Mouse (Mus musculus): Measurements from ENCODE around the gene Tjp2.
"Not testable (repeated sequence)": the region's sequence is repeated elsewhere in the genome, so short reads cannot be mapped to it uniquely, and the experiment has no call there.

Gene Tjp2

DNA sequence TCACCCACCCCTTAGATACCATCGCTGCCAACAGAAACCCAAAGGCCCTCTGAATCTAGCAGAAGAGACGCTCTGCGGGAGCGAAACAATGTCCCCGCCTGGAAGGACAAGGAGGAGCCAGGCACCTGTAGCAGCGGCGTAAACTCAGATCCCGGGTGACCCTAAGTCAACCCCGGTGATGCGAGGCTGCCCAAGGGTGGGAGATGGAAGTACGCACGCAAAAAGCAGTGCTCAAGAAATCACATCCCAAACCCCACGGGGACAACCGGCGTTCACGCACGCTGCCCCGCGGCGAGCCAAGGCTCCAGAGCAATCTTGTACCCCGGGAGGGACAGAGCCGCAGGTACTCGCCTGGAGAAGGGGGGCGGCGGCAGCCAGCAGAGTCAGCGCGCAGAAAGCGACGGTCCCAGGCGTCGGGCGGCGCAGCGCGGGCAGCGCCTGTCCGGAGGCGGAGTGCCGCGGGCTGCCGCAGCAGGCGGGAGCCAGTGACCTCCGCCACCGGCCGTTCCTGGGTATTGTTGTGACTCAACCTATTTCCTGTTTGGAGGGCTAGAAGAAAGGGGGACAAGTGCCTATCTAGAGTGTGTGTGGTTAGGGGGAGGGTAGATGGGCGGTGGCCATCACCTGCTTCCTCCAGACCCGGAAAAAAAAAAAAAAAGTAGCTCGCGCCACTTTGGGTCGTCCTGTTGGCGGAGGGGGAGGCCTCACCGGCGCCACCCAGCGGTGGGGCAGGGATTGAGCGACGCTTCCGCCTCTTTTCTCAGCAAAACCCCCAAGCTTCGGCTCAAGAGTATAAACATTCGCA is at the start of gene Tjp2:
Tjp2 (minus strand) TSS at position 531 of the 805 bp plus-strand sequence.
- peak; percentile 67 for DNase-seq (ENCODE audit: extremely low spot score, low spot score)

DNA sequence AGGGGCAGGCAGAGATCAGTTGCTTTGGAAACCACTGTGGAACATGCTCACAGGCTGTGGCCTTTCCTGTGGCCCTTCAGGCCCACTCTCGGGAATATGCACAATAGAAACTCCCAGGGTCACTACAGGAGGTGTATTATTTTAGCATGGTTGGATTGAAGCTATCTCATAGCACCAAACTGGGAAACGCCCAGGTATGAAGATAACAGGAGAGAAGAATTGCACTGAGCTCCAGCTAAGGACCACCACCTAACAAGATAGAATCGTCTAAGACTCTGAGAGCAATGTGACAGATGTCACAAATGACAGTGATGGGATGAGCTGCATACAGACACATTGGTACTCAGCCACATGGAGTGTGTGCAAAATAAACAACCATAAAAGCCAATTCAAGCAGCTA is 49.5 kb upstream of the Tjp2 start:
- no peak for DNase-seq (ENCODE audit: extremely low spot score, low spot score)

DNA sequence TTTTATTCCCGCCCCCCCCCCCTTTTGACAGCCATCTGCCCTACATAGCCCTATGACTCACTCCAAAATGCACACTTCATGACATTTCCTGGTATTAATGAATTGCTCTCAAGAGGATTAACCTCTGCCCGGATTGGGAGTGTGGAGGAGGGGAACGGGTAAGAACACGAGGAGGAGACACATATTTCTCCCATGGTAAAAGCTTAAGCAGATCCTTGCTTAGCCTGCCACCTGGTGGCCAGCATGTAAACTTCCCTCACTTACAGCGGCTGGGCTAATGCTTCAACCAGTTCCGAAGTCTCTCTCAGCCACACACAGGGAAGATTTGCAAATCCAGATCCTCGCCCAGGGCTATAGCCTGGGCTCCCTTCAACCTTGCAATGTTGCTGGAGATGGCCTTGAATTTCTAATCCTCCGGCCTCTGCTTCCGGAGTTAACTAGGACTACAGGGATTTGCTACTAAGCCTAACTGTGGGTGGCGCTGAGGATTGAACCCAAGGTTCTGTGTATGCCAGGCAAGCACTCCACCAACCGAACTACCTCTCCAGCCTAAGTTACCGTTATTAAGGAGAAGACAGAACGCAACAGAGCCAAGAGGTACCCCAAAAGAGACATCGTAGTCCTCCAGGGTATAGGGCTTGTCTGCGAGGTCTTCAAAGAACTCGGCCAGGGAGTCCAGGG is 47.1 kb upstream of the Tjp2 start:
- DNase-seq (ENCODE audit: extremely low spot score, low spot score): peak; percentile 88

DNA sequence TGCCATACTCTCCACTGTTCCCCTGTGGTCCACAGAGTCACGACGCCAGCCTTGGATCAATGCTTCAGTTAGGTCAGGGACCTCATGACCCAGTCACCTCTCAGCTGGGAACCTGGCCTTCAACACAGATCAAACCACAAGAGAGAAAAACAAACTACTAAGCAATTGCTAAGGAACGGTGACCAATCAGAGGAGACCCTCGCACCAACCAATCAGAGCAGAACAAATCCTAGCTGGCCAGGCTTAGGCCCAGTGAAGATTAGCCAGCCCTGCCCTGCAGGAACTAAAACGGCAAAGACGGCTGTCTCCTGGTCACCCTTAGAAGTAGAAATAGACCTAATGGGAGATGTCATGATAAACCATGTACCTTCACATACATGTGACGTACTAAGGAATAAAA is 46.5 kb upstream of the Tjp2 start:
- peak; percentile 31 for DNase-seq (ENCODE audit: extremely low spot score, low spot score)

DNA sequence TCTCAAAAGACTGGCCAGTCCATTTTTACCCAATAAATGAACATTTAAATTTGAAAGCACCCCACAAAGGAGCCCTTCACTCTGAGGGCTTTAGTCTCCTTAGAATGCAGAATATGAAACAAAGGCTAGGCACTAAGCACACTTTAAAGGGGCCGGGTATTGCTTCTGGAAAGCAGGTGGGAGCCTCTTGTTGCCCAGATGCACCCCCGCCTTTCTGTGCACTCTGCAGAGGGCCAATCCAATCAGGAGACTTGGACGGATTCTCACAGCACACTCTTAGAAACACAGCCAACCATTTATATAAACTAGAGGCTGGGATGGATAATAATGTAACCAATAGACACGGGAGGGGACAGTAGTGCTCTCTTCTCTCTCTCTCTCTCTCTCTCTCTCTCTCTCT is 43.7 kb upstream of the Tjp2 start:
- DNase-seq (ENCODE audit: extremely low spot score, low spot score): no peak

DNA sequence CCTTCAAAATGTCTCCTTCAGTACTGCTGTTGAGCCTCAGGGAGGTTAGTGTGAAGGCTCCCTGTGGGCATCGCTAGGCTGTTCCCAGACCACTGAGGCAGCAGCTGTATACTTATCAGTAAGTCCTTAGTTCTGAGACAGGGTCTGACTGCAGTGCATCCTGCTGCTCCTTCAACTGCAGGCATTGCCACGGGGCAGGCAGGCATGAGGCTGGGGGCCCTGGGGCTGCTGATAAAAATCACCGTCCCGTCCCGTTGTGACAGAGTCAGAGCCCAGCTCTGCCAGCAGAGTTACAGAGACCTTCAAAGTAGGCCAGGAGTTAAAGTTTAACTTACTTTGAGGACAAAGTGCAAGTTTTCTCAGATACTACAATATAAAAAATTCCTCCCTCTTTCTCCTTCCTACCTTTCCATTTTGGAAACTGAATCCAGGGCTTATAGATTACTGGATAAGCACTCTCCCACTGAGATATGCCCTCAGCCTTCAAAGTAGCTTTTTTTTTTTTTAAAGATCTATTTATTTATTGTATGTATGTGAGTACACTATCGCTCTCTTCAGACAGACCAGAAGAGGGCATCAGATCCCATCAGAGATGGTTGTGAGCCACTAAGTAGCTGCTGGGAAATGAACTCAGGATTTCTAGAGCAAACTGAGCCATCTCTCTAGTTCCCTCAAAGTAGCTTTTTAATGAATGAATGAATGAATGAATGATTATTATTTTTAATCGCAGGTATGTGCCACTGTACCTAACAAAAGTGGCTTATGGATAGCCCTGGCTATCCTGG is 41.4 kb upstream of the Tjp2 start:
- no peak for DNase-seq (ENCODE audit: extremely low spot score, low spot score)

DNA sequence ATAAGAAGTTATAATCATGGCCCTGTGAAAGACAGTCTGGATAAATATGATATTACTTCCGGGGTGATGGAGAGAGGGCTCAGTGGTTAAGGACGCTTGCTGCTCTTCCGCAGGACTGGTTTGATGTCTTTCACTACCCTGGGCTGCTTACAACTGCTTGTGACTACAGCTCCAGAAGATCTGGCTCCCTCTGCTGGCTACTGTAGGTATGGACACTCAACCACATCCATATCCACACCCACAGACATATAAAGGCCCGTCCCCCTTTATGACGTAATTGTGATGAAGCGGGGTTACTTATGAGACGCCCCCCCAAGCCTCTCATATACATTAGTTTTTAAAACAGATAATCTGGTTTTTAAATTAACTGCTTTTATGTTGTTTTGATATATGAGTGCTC is 40.2 kb upstream of the Tjp2 start:
- peak; percentile 77 for DNase-seq (ENCODE audit: extremely low spot score, low spot score)

DNA sequence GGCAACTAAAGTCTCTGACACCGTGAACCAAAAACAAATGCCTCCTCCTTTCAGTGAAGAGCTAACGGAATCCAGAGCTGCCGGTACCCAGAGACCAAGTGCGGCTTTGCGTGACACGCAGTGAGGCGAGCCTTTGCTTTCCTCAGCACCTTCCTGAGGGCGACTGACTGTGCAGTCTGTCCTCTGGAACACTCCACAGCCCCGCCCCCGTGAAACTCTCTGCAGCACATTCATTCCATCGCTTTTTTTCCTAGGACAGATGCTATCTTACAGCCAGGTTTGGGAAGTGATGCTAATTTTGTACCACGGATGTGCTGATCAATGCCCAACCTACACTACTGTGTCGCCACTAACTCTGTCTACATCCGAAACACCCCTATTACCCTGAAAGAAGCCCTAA is 37.9 kb upstream of the Tjp2 start:
- DNase-seq (ENCODE audit: extremely low spot score, low spot score): no peak

DNA sequence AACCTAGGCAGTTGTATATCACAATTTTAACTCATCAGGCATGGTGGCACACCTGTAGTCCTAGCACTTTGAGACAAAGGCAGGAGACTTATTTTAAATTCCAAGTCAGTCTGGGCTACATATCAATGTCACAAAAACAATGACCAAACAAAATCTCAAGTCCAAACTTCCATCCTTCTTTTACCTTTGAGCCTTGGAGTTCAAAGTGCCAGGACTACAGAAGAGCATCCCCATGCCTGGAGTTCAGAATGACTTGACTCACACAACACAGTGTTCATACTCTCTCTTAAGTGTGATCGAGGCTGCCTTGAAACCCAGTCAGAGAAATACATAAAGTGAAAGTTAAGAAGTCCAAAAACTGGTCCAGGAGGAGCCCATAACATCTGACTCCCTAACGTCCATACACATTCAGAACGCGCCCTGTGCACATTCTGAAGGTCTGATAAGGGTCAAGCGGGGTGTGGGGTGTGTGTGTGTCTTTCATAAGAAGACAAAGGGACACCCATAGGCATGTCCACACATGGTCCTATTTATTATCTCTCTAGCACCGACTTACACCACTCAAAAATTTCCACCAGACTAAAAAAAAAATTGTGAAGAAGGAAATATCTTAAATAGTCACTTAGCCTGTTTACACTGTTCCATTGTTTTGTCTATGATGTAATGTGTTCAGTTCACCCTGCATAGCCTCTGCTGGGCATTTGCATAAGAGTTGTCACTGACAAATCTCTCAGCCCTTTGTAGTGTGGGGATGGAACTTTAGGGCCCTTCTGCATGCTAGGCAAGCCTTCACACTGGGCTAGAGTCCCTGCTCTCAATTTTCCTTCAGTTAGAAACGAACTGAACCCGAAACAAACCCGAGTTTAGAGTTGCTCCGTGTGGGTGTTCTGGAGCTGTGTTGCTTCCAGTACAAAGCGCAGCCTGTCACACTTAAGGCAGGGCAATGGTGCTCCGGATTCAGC is 34.8 kb upstream of the Tjp2 start:
- no peak for DNase-seq (ENCODE audit: extremely low spot score, low spot score)

DNA sequence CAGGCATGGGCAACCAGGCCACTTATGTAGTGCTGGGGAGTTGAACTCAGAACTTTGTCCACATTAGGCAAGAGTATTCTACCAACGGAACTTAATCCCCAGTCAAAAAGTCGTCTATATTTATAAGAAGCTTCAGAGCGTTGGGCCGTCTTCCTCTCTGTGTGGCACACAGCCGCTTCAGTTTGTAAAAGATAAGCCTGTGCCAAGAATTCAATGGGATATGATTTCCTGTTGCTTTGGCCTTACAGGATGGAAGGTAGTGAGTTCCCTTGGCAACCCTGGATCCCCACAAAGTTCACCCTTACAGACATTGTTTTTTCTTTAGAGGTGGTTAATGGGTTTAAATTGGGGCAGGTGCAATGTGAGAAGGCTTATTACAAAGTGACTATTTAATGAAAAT is 33.5 kb upstream of the Tjp2 start:
- no peak for DNase-seq (ENCODE audit: extremely low spot score, low spot score)

DNA sequence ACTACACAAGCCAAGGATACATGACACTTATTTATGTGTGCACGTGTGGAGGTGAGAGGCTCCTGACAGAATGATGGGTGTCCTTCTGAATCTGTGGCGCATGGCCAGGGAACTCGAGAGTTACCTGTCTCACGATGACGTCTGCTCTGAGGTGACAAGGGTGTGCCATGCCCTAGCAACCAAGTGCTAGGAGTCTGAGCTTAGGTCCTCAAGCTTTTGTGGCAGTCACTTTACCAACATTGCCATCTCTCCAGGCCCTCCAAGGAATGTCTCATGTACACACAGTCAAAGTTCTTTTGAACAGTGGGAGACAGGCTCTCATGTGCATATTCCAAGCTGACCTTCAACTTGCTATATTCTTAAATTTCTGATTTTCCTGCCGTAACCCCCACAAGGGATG is 33.1 kb upstream of the Tjp2 start:
- DNase-seq (ENCODE audit: extremely low spot score, low spot score): no peak

DNA sequence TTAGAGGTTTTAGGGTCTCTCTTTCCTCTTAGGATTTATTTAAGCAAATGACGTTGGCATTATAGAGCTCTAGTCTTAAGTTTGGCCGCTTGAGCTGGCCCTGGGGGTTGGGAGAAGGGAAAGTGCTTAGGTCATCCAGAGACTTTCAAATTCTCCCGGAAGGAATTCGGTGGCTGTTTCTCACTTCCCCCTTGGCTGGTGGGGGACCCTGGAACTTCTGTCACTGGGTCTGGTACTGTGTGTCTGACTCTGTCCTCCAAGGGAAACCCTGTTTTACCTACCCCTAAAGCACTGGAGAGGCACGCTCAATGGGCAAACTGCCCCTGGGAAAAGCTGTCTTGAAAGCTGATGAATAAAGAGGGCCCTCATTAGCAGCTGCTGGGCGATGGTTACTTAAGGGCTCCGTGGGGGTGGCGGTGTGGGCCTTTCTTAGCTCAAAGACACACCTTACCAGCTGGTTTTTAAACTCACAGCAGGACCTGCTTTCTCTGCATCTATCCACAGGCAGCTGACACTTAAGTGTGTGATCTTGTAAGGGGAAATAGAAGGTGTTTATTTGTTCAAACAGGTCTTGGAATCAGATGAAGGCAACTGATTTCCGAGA is 28.9 kb upstream of the Tjp2 start:
- no peak for DNase-seq (ENCODE audit: extremely low spot score, low spot score)

DNA sequence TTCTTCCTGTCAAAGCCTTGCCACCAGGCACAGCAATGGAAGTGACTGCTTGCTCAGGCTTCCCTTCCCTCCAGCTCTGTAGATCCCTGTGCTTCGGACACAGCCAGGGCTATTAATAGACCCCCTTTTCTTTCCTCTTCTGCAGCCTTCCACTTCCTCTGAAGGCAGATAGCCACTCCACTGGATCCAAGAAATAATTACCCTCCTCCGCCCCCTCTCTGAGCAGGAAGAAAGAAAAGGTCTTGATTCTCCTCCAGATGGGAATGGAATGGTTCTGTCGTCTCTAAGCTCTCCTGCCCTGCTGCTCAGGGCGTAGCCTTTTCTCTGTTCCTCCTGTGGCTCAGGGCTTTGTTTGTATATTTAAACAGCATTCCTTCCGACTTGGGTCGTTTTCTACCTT is 27.0 kb upstream of the Tjp2 start:
- DNase-seq (ENCODE audit: extremely low spot score, low spot score): no peak

DNA sequence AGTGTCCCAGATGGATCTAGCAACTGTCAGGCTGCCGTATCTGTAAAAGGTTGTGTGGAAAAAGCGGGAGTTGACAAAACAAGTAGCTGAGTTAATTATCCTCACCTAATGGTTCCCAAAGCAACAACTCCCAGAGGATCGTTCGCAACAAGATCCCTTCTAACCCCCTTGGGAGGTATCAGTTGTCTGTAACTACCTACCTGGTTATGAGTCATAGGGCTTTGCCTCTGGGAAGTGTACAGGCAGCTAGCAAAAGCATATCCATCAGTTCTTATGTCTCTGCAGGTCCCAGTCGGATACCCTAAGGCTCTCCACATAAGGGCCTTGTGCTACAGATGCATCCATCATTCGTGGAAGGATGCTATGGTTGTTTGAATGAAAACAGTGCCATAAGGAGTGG is 18.5 kb upstream of the Tjp2 start:
- DNase-seq (ENCODE audit: extremely low spot score, low spot score): no peak

DNA sequence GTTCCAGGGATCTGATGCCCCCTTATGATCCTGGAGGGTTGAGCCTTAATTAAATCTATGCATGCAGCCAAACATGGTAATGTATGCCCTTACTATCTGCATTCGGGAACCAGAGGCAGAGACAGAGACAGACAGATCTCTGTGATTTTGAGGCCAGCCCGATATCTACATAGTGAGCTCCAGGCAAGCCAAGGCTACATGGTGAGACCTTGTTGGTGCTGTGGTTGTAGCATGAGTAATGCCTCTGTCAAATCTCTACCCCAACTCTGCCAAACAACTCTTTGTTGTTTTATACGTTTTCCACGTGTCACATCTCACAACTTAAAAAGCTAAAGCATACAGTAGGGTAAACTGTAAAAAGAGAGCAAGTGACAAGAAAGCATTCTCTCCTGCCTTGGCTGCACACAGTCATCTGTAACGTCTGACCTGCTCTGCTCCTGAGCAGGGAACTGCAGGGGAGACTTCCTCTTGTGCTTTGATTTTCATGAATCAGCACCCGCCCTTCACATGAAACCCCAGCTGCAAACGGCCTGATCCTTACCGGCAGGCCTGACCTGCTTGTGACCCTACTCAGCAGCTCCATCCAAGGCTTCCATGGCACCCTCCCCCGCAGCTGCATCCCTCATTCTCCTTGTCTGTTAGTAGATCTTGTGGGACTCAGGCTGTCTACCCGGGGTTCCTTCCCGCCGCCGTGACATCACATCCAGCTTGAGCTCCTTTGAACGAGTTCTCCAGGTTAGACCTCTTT is 17.1 kb upstream of the Tjp2 start:
- peak; percentile 61 for DNase-seq (ENCODE audit: extremely low spot score, low spot score)

DNA sequence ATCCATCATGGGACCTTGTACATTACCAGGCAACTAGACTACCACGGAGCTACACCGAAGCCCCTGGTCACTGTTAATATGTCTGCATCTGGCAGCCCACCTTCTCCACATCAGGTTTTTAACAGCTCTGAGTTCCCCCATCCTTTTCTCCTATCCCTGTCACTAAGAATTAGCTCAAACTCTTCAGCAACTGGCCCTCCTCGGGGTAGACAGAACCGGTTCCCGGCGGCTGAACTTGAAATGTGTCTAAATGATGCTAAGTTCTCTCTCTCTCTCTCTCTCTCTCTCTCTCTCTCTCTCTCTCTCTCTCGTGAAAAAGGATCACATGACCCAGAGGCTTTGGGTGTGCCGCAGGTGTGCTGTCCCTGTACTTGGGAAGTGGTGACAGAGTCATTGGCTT is 16.4 kb upstream of the Tjp2 start:
- no peak for DNase-seq (ENCODE audit: extremely low spot score, low spot score)

DNA sequence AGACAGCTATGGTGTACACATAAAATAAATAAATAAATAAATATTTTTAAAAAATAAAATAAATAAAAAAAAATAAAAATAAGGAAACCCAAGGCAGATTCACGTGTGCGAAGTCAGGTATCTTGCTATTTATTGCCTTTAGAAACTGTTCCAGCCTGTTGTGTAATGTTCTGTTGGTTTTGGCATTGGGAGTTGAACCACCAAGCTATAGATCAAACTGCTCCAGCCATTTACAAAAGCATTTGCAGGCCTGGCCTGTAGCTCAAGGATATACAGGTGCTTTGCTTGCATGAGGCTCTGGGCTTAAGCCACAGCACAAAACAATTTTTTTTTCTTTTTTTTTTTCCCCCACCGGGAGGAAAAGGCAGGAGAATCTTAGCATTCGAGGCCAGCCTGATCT is 13.2 kb upstream of the Tjp2 start:
- DNase-seq (ENCODE audit: extremely low spot score, low spot score): no peak

DNA sequence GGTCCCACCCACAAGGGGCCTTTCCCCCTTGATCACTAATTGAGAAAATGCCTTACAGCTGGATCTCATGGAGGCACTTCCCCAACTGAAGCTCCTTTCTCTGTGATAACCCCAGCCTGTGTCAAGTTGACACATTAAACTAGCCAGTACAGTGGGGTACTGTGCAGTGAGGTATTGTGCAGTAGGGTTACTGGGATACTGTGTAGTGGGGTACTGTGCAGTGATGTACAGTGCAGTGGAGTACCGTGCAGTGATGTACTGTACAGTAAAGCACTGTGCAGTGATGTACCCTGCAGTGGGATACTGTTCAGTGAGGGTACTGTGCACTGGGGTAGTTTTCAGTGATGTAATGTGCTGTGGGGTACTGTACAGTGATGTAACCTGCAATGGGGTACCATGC is 7.5 kb upstream of the Tjp2 start:
- DNase-seq (ENCODE audit: extremely low spot score, low spot score): not testable (repeated sequence)

DNA sequence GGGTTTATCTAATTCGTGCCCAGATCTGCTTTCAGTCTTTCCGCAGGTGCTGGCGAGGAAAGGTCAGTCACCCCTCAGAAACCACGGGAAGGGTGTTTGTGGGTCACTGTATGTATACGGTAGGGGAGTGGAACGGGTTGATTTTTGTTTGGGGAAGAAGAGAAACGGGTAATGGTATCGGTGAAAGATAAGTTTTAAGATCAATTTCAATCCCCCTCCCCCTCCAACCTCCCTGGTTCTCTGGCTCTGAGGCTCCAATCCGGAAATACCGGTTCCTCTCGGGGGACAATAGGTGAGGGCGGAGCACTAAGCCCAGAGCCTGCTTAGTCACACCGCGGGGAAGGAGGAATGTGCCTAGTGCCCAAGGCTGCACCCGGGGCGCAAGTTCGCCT is 471 bp upstream of the Tjp2 start:
- DNase-seq (ENCODE audit: extremely low spot score, low spot score): no peak

DNA sequence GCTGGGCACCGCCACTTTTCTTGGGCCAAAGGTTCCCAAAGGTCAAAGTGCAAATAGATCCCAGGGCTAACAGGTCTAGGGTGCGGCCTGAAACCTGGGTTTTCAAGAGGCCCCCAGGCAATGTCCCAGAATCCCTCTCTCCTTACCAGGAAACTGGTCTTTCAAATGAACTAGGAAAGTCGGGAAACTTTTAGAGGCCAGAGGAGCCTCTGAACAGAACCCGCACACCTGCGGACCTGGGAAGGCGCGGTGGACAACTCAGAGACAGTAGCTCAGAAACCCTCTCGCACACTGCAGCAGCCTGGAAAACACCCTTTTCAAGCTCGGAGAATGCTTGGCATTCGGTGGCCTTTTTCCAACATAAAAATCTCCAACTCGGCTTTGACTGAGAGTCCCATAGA is 979 bp downstream of the Tjp2 start:
- DNase-seq (ENCODE audit: extremely low spot score, low spot score): no peak

Data from neural tube, embryonic 10.5 days (tissue).